Mouse (Mus musculus) midbrain, embryonic 13.5 days (tissue): Measurements from ENCODE around the gene Zkscan3. TPM values are rescaled to one million over a fixed set of nuclear protein-coding genes. Genes with fewer than 3 reads are reported as not detected.
A peak's percentile ranks its signal among the peaks of the same experiment; 100 is the strongest.

Experiments
- ATAC-seq: fragments of 200-750 bp; cut with Nextera tagmentation; 2 replicates; pipeline ENCODE4 v1.8.0; 2017; ENCODE audit warnings: mild to moderate bottlenecking, moderate TSS enrichment, moderate library complexity
- H3K27ac ChIP-seq: fragments of 300-500 bp; sonication (generic); 2 replicates; pipeline ENCODE4 v1.5.1; 2015; ENCODE audit warnings: inconsistent platforms, mild to moderate bottlenecking, moderate library complexity
- H3K27me3 ChIP-seq: fragments of 300-500 bp; sonication (generic); 2 replicates; pipeline ENCODE4 v1.6.1; 2015; ENCODE audit warnings: mild to moderate bottlenecking, inconsistent platforms
- H3K36me3 ChIP-seq: fragments of 300-500 bp; sonication (generic); 2 replicates; pipeline ENCODE4 v1.6.1; 2015; ENCODE audit warnings: mild to moderate bottlenecking, inconsistent platforms
- H3K4me1 ChIP-seq: fragments of 300-500 bp; sonication (generic); replicated peaks from 2 replicates; pipeline ENCODE4 v1.6.1; 2015; ENCODE audit warnings: inconsistent platforms
- H3K4me2 ChIP-seq: fragments of 300-500 bp; sonication (generic); replicated peaks from 2 replicates; pipeline ENCODE4 v1.6.1; 2015; ENCODE audit warnings: moderate library complexity, mild to moderate bottlenecking, inconsistent platforms
- H3K4me3 ChIP-seq: fragments of 300-500 bp; sonication (generic); replicated peaks from 2 replicates; pipeline ENCODE4 v1.5.1; 2015; ENCODE audit warnings: mild to moderate bottlenecking, inconsistent platforms
- H3K9ac ChIP-seq: fragments of 300-500 bp; sonication (generic); replicated peaks from 2 replicates; pipeline ENCODE4 v1.6.1; 2015; ENCODE audit warnings: mild to moderate bottlenecking, inconsistent platforms
- H3K9me3 ChIP-seq: fragments of 300-500 bp; sonication (generic); 2 replicates; pipeline ENCODE4 v1.6.1; 2016; ENCODE audit warnings: mild to moderate bottlenecking, inconsistent platforms
- WGBS: fragments of 180-500 bp; shearing (Covaris S2); methylation state at CpG from one replicate; pipeline ENCODE4 v1.1.7; 2015; 5-methylcytosine and 5-hydroxymethylcytosine counted together
- microRNA counts: library from miRNA; unstranded; fragments of <30 nt; microRNA quantifications from one replicate; lab custom pipeline; 2016
- microRNA-seq: library from miRNA; unstranded; fragments of <30 nt; microRNA quantifications from one replicate; pipeline ENCODE4, GENCODE M21; 2016
- polyA plus RNA-seq: library from polyadenylated mRNA; unstranded; fragments of >200 nt; fragmentation: Nextera tagmentation; extraction: Ambion mirVana; gene quantifications from 2 replicates; pipeline ENCODE4 v1.2.1, GENCODE M21; 2015

Gene Zkscan3
- polyA plus RNA-seq, 1 experiment from 2014 or later: 95.7 TPM

- Histone ChIP-seq H3K4me1 (peaks cover 11% of the 10 kb centered on the region), H3K9ac (no peak overlapping the region), H3K4me3 (no peak overlapping the region), H3K9me3 (no peaks in the 10 kb centered on the region), H3K36me3 (peaks cover 79% of the 10 kb centered on the region), H3K27ac (no peak overlapping the region), H3K4me2 (no peak overlapping the region), H3K27me3 (no peaks in the 10 kb centered on the region)
- 98% methylated on average over 1 of the region's 1 CpGs for WGBS
- no peak for ATAC-seq
Measured at GRCm38 (mm10) chr13:21395211-21395610, 7.3 kb downstream of the Zkscan3 start.

DNA sequence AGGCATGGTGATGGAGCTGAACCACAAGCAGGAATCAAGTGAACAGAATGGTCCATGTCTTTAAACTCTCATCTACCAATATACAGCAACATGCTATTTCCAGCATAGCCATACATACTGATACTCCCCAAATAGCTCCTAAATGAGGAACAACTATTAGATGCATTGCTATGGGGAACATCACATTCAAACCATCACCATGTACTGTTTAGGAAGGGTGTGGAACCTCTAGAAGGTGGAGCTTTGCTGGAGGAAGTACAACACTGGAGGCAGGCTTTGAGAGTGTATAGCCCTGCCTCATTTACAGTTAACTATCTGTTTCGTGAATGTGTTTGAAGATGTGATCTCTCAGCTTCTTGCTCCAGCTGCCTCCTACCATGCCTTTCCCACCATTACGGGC is 24.8 kb downstream of the Zkscan3 start:
- H3K9ac ChIP-seq: no peak overlapping the region
- H3K27me3 ChIP-seq: no peaks in the 10 kb centered on the region
- WGBS: 93% methylated on average over 2 of the region's 2 CpGs
- H3K4me3 ChIP-seq: no peak overlapping the region
- H3K4me2 ChIP-seq: no peak overlapping the region
- no peak for ATAC-seq
- H3K9me3 ChIP-seq: no peaks in the 10 kb centered on the region
- no peaks in the 10 kb centered on the region for H3K4me1 ChIP-seq
- 0 out of 2 replicates have a peak, but pooled peaks cover 3% of the 10 kb centered on the region for H3K36me3 ChIP-seq
- H3K27ac ChIP-seq: no peak overlapping the region

DNA sequence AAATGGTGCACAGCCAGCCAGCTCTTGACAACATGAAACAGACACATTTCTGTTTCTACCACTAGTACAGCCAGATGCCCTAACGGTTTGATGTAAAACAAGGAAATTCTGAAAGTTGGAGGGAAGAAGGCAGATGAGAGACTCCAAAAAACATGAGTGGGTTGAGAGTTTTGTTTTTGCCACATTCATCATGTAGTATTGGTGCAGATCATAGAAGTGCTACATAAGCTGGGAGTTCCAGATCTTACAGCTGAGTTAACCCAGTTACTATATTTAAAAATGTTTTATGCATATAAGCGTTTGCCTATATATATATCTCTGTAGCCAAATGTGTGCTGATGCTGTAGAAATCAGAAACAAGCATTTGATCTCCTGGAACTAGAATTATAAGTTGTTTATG is 29.9 kb downstream of the Zkscan3 start:
- H3K4me1 ChIP-seq: no peaks in the 10 kb centered on the region
- no peaks in the 10 kb centered on the region for H3K9me3 ChIP-seq
- H3K9ac ChIP-seq: no peak overlapping the region
- H3K4me3 ChIP-seq: no peak overlapping the region
- peaks cover 37% of the 10 kb centered on the region for H3K36me3 ChIP-seq
- no peak overlapping the region for H3K4me2 ChIP-seq
- ATAC-seq: no peak
- H3K27me3 ChIP-seq: no peaks in the 10 kb centered on the region
- WGBS: 90% methylated on average over 2 of the region's 2 CpGs
- no peak overlapping the region for H3K27ac ChIP-seq

DNA sequence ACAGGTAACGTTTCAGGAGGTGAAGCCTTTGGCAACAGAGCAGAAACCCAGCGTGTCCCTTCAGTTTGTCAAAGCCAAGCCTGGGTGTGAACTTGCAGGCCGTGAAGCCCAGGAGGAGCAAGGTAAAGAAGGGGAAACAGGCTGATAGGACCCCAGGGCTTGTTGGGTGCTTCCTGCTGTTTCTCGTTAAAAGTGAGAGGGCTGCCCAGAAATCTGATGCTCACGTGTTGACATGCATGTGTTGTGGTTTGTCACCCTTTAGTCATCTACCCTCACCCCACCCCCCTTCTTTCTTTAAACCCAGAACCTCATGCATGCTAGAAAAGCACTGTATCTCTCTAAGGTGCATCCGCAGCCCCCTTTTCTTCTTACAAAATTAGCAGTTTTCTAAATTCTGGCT is 35.9 kb downstream of the Zkscan3 start:
- WGBS: 92% methylated on average over 6 of the region's 6 CpGs
- H3K9ac ChIP-seq: no peak overlapping the region
- no peaks in the 10 kb centered on the region for H3K9me3 ChIP-seq
- ATAC-seq: no peak
- H3K36me3 ChIP-seq: peaks cover 44% of the 10 kb centered on the region
- H3K27me3 ChIP-seq: no peaks in the 10 kb centered on the region
- H3K4me1 ChIP-seq: peaks cover 27% of the 10 kb centered on the region
- H3K27ac ChIP-seq: no peak overlapping the region
- no peak overlapping the region for H3K4me3 ChIP-seq
- no peak overlapping the region for H3K4me2 ChIP-seq

DNA sequence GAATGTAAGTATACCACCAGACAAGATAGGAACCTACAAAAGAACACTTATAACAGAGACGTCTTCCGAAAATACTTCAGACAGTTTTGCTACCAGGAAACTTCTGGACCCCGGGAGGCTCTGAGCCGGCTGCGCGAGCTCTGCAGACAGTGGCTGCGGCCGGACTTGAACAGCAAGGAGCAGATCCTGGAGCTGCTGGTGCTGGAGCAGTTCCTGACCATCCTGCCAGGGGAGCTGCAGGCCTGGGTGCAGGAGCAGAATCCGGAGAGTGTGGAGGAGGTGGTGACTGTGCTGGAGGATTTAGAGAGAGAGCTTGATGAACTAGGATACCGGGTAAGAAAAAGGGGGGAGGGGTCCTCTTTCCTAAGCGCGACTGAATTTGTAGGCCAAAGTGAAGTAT is 38.8 kb downstream of the Zkscan3 start:
- no peak overlapping the region for H3K27ac ChIP-seq
- H3K9ac ChIP-seq: peak overlapping the region; percentile 92
- peaks cover 14% of the 10 kb centered on the region for H3K36me3 ChIP-seq
- H3K27me3 ChIP-seq: no peaks in the 10 kb centered on the region; the same call in 1 of the 2 replicates
- H3K9me3 ChIP-seq: no peaks in the 10 kb centered on the region
- H3K4me2 ChIP-seq: peak overlapping the region; percentile 70
- WGBS: 62% methylated on average over 12 of the region's 12 CpGs
- H3K4me1 ChIP-seq: peaks cover 27% of the 10 kb centered on the region
- ATAC-seq: no peak
- H3K4me3 ChIP-seq: peak overlapping the region; percentile 88

DNA sequence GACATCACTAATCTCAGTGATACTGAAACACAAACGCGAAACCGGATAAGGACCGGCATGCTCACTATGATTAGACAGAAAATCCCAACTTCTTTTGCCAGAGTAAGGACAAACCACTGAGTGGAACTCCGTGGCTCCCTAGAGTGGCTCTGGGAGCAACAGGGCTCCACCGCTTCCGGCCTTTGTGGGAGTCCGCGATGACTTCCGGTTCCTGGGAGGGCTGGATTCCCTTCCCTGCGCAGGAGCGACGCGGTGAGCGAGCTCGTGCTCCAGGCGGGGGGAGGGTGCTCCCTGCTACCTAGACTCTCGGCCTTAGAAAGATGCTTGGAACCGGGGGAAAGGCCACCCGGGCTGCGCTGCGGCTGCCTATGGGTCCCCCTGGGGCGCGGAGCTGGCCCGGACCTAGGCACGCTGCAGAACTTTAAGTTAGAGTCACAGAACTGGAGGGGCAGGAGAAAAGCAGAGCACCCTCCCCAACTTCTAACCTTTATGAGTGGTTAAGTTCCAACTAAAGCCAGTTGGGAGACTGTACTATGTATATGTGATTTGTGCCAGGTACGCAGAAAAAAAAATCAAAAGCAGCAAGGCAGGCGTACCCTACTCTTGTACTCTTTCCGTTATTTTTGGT is 39.8 kb downstream of the Zkscan3 start, which contains the start of gene Zscan12:
TSS of gene Zscan12 (plus strand) at position 200 of the 628 bp plus-strand sequence.
- peaks cover 27% of the 10 kb centered on the region for H3K4me1 ChIP-seq

DNA sequence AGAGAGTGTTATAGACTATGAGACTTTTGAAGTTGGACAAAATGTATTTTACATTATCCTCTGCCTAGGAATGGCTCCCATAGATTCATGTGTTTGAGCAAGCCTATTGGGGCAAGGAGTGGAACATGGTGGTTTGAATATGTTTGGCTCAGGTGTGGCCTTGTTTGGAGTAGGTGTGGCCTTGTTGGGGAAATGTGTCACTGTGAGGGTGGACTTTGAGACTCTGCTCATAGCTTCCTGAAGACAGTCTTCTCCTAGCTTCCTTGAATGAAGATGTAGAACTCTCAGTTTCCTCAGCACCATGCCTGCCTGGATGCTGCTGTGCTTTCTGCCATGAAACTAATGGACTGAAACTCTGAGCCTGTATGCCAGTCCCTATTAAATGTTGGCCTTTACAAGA is 52.0 kb downstream of the Zkscan3 start:
- Histone ChIP-seq H3K9me3 (no peaks in the 10 kb centered on the region), H3K4me1 (no peaks in the 10 kb centered on the region), H3K27me3 (no peaks in the 10 kb centered on the region), H3K27ac (no peak overlapping the region), H3K4me3 (no peak overlapping the region), H3K4me2 (no peak overlapping the region), H3K9ac (no peak overlapping the region), H3K36me3 (no peaks in the 10 kb centered on the region)
- no peak for ATAC-seq

More for the DNA sequence above, 39.8 kb downstream of the Zkscan3 start, which contains the start of gene Zscan12:
- H3K9ac ChIP-seq: peak within 1 kb of the TSS; percentile 92
- peak within 1 kb of the TSS; percentile 88 for H3K4me3 ChIP-seq
- peak within 1 kb of the TSS; percentile 70 for H3K4me2 ChIP-seq
- WGBS: under 1% methylated on average over 29 of the region's 29 CpGs
- H3K36me3 ChIP-seq: peaks cover 10% of the 10 kb centered on the region
- H3K9me3 ChIP-seq: no peaks in the 10 kb centered on the region
- ATAC-seq: peak; percentile 99
- H3K27me3 ChIP-seq: no peaks in the 10 kb centered on the region; the same call in 1 of the 2 replicates
- peak within 1 kb of the TSS; percentile 69 for H3K27ac ChIP-seq

- Histone ChIP-seq H3K9ac (no peak within 1 kb of the TSS), H3K27me3 (no peaks in the 10 kb centered on the region), H3K4me1 (no peaks in the 10 kb centered on the region), H3K36me3 (no peaks in the 10 kb centered on the region), H3K9me3 (no peaks in the 10 kb centered on the region), H3K4me2 (no peak within 1 kb of the TSS), H3K27ac (no peak within 1 kb of the TSS), H3K4me3 (no peak within 1 kb of the TSS)
- 91% methylated on average over 1 of the region's 1 CpGs for WGBS
- ATAC-seq: no peak
Measured at GRCm38 (mm10) chr13:21346610-21347009, 55.9 kb downstream of the Zkscan3 start, which contains the start of gene Olfr1367. Olfr1367 (plus strand) TSS chr13:21346910.

MicroRNAs encoded within 50 kb of the gene (microRNA counts, 519-probe panel; counts per million panel counts)
- microRNA mmu-miR-1896 (lab: Ali Mortazavi, UCI): 4,651 counts per million, percentile 83 among the panel's probes with 10 or more counts

Small RNAs within 50 kb of the gene (microRNA-seq; reads per million reads assigned to microRNA genes)
- gene Mir1896 (not detected), gene Mir6942 (not detected)

Other genes starting within 250 kb of the Zkscan3 start
- gene Trim27, start 223.3 kb downstream of the Zkscan3 start, polyA plus RNA-seq: 87.2 and 95.5 TPM in 2 replicates
- not detected in 2 replicates for gene Gpx5, start 110.0 kb downstream of the Zkscan3 start, polyA plus RNA-seq
- gene Gpx6, start 90.6 kb downstream of the Zkscan3 start, polyA plus RNA-seq: not detected in 2 replicates
- not detected in 2 replicates for gene Olfr1367, start 55.8 kb downstream of the Zkscan3 start, polyA plus RNA-seq
- gene Zscan12, start 39.9 kb downstream of the Zkscan3 start, polyA plus RNA-seq: 15.5 and 16.8 TPM in 2 replicates
- gene Pgbd1, start 38.3 kb upstream of the Zkscan3 start, polyA plus RNA-seq: 4.5 and 5.8 TPM in 2 replicates
- 25.8 and 25.9 TPM in 2 replicates for gene Zscan26, start 51.0 kb upstream of the Zkscan3 start, polyA plus RNA-seq
- gene Nkapl, start 65.8 kb upstream of the Zkscan3 start, polyA plus RNA-seq: 3.8 and 4.1 TPM in 2 replicates
- gene Zkscan4, start 76.2 kb upstream of the Zkscan3 start, polyA plus RNA-seq: 9.4 and 9.5 TPM in 2 replicates
- gene Gm10065, start 76.7 kb upstream of the Zkscan3 start, polyA plus RNA-seq: 3.7 TPM in 1 of 2 replicates, not detected in the other
- gene AK157302, start 92.5 kb upstream of the Zkscan3 start, polyA plus RNA-seq: 0.46 and 0.57 TPM in 2 replicates
- gene Gm11273, start 98.7 kb upstream of the Zkscan3 start, polyA plus RNA-seq: 5.9 and 7.4 TPM in 2 replicates
- gene Zkscan8, start 128.4 kb upstream of the Zkscan3 start, polyA plus RNA-seq: 6.7 and 7.1 TPM in 2 replicates
- gene Olfr1366, start 140.1 kb upstream of the Zkscan3 start, polyA plus RNA-seq: 0.17 and 0.23 TPM in 2 replicates
- 0.05 TPM in 1 of 2 replicates, not detected in the other for gene Olfr1535, start 157.1 kb upstream of the Zkscan3 start, polyA plus RNA-seq
- gene Olfr1364, start 179.0 kb upstream of the Zkscan3 start, polyA plus RNA-seq: not detected in 2 replicates
- gene Olfr1362, start 211.3 kb upstream of the Zkscan3 start, polyA plus RNA-seq: not detected in 2 replicates
- 0.05 TPM in 1 of 2 replicates, not detected in the other for gene Olfr11, start 239.8 kb upstream of the Zkscan3 start, polyA plus RNA-seq